Mouse (Mus musculus) forebrain, embryonic 12.5 days (tissue): ENCODE measurements around the gene Rap1gap2. TPM values are rescaled to one million over a fixed set of nuclear protein-coding genes. Genes with fewer than 3 reads are reported as not detected.

Source experiments
- ATAC-seq: fragments of 200-750 bp; cut with Nextera tagmentation; 2 replicates; pipeline ENCODE4 v1.8.0; 2017; ENCODE audit warnings: moderate TSS enrichment; ENCODE audit not compliant: low FRiP score
- H3K27ac ChIP-seq: fragments of 300-500 bp; sonication (generic); 2 replicates; pipeline ENCODE4 v1.5.1; 2016; ENCODE audit warnings: mild to moderate bottlenecking
- H3K27me3 ChIP-seq: fragments of 300-500 bp; sonication (generic); 2 replicates; pipeline ENCODE4 v1.6.1; 2016; ENCODE audit warnings: mild to moderate bottlenecking
- H3K36me3 ChIP-seq: fragments of 300-500 bp; sonication (generic); replicated peaks from 2 replicates; pipeline ENCODE4 v1.6.1; 2016; ENCODE audit warnings: mild to moderate bottlenecking
- H3K4me1 ChIP-seq: fragments of 300-500 bp; sonication (generic); 2 replicates; pipeline ENCODE4 v1.6.1; 2016
- H3K4me2 ChIP-seq: fragments of 300-500 bp; sonication (generic); 2 replicates; pipeline ENCODE4 v1.6.1; 2016; ENCODE audit warnings: mild to moderate bottlenecking, moderate library complexity
- H3K4me3 ChIP-seq: fragments of 300-500 bp; sonication (generic); replicated peaks from 2 replicates; pipeline ENCODE4 v1.5.1; 2016; ENCODE audit warnings: mild to moderate bottlenecking
- H3K9ac ChIP-seq: fragments of 300-500 bp; sonication (generic); 2 replicates; pipeline ENCODE4 v1.6.1; 2016; ENCODE audit warnings: mild to moderate bottlenecking
- H3K9me3 ChIP-seq: fragments of 300-500 bp; sonication (generic); 2 replicates; pipeline ENCODE4 v1.6.1; 2016
- WGBS: fragments of 180-500 bp; shearing (Covaris S2); methylation state at CpG from one replicate; pipeline ENCODE4 v1.1.7; 2016; 5-methylcytosine and 5-hydroxymethylcytosine counted together
- polyA plus RNA-seq: library from polyadenylated mRNA; unstranded; fragments of >200 nt; fragmentation: Nextera tagmentation; extraction: Ambion mirVana; gene quantifications from 2 replicates; pipeline ENCODE4 v1.2.1, GENCODE M21; 2016

Rap1gap2 gene
- polyA plus RNA-seq, 1 experiment from 2014 or later = 4.4 TPM

GRCm38 (mm10) chr11:74506275-74506674, 104.4 kb downstream of the Rap1gap2 start:
- H3K36me3 ChIP-seq = no peaks in the 10 kb centered on the region
- no peak overlapping the region for H3K4me2 ChIP-seq
- peaks cover 9% of the 10 kb centered on the region for H3K4me1 ChIP-seq
- 60% methylated on average over 6 of the region's 6 CpGs for WGBS
- no peaks in the 10 kb centered on the region for H3K9me3 ChIP-seq
- no peak overlapping the region for H3K9ac ChIP-seq
- H3K27me3 ChIP-seq = no peaks in the 10 kb centered on the region
- no peak overlapping the region for H3K4me3 ChIP-seq
- no peak overlapping the region for H3K27ac ChIP-seq
- ATAC-seq = no peak

GRCm38 (mm10) chr11:74502485-74502884, 108.2 kb downstream of the Rap1gap2 start:
- Histone ChIP-seq H3K9me3 (no peaks in the 10 kb centered on the region), H3K36me3 (no peaks in the 10 kb centered on the region), H3K4me2 (no peak overlapping the region), H3K9ac (no peak overlapping the region), H3K4me1 (peaks cover 16% of the 10 kb centered on the region), H3K4me3 (no peak overlapping the region), H3K27ac (no peak overlapping the region), H3K27me3 (no peaks in the 10 kb centered on the region)
- ATAC-seq = no peak
- WGBS = 85% methylated on average over 8 of the region's 8 CpGs

- no peaks in the 10 kb centered on the region for H3K9me3 ChIP-seq
- no peaks in the 10 kb centered on the region for H3K27me3 ChIP-seq
- H3K9ac ChIP-seq = no peak overlapping the region
- H3K36me3 ChIP-seq = no peaks in the 10 kb centered on the region
- no peak overlapping the region for H3K4me2 ChIP-seq
- H3K4me3 ChIP-seq = no peak overlapping the region
- peaks cover 16% of the 10 kb centered on the region for H3K4me1 ChIP-seq
- ATAC-seq = no peak
- no peak overlapping the region for H3K27ac ChIP-seq
These were observed 108.7 kb downstream of the Rap1gap2 start for GRCm38 (mm10) chr11:74501989-74502388.

- no peak overlapping the region for H3K27ac ChIP-seq
- no peaks in the 10 kb centered on the region for H3K36me3 ChIP-seq
- WGBS = 88% methylated on average over 3 of the region's 3 CpGs
- H3K27me3 ChIP-seq = no peaks in the 10 kb centered on the region
- no peak for ATAC-seq
- no peak overlapping the region for H3K9ac ChIP-seq
- H3K4me1 ChIP-seq = peaks cover 16% of the 10 kb centered on the region
- no peaks in the 10 kb centered on the region for H3K9me3 ChIP-seq
- no peak overlapping the region for H3K4me3 ChIP-seq
- no peak overlapping the region for H3K4me2 ChIP-seq
These were observed 109.7 kb downstream of the Rap1gap2 start for GRCm38 (mm10) chr11:74501061-74501460.

- Histone ChIP-seq H3K4me2 (no peak overlapping the region), H3K36me3 (no peaks in the 10 kb centered on the region), H3K9ac (no peak overlapping the region), H3K27me3 (no peaks in the 10 kb centered on the region), H3K4me3 (no peak overlapping the region), H3K4me1 (peaks cover 8% of the 10 kb centered on the region; the same call in 1 of the 2 replicates), H3K27ac (no peak overlapping the region), H3K9me3 (no peaks in the 10 kb centered on the region)
- ATAC-seq = no peak
- WGBS = 70% methylated on average over 8 of the region's 8 CpGs
These were observed 111.1 kb downstream of the Rap1gap2 start for GRCm38 (mm10) chr11:74499521-74500099.

- no peaks in the 10 kb centered on the region for H3K36me3 ChIP-seq
- no peak overlapping the region for H3K27ac ChIP-seq
- no peak overlapping the region for H3K4me3 ChIP-seq
- H3K4me2 ChIP-seq = no peak overlapping the region
- ATAC-seq = no peak
- no peak overlapping the region for H3K9ac ChIP-seq
- no peaks in the 10 kb centered on the region for H3K9me3 ChIP-seq
- WGBS = 85% methylated on average over 3 of the region's 3 CpGs
- H3K4me1 ChIP-seq = peaks cover 8% of the 10 kb centered on the region; the same call in 1 of the 2 replicates
- H3K27me3 ChIP-seq = no peaks in the 10 kb centered on the region
These were observed 111.7 kb downstream of the Rap1gap2 start for GRCm38 (mm10) chr11:74499058-74499457.

GRCm38 (mm10) chr11:74496581-74496980, 114.1 kb downstream of the Rap1gap2 start:
- H3K36me3 ChIP-seq = no peaks in the 10 kb centered on the region
- no peaks in the 10 kb centered on the region for H3K9me3 ChIP-seq
- 96% methylated on average over 3 of the region's 3 CpGs for WGBS
- no peak overlapping the region for H3K4me3 ChIP-seq
- no peaks in the 10 kb centered on the region for H3K27me3 ChIP-seq
- no peak overlapping the region for H3K9ac ChIP-seq
- H3K4me1 ChIP-seq = peaks cover 8% of the 10 kb centered on the region; the same call in 1 of the 2 replicates
- no peak for ATAC-seq
- no peak overlapping the region for H3K4me2 ChIP-seq
- H3K27ac ChIP-seq = no peak overlapping the region

- Histone ChIP-seq H3K4me3 (no peak overlapping the region), H3K9ac (no peak overlapping the region), H3K4me2 (no peak overlapping the region), H3K9me3 (no peaks in the 10 kb centered on the region), H3K27me3 (no peaks in the 10 kb centered on the region), H3K36me3 (no peaks in the 10 kb centered on the region), H3K27ac (no peak overlapping the region), H3K4me1 (peaks cover under 1% of the 10 kb centered on the region; the same call in 1 of the 2 replicates)
- ATAC-seq = no peak
- 78% methylated on average over 8 of the region's 8 CpGs for WGBS
These were observed 116.8 kb downstream of the Rap1gap2 start for GRCm38 (mm10) chr11:74493936-74494335.

GRCm38 (mm10) chr11:74493172-74493862, 117.4 kb downstream of the Rap1gap2 start:
- no peak overlapping the region for H3K4me2 ChIP-seq
- ATAC-seq = no peak
- no peaks in the 10 kb centered on the region for H3K9me3 ChIP-seq
- H3K9ac ChIP-seq = no peak overlapping the region
- H3K27ac ChIP-seq = no peak overlapping the region
- H3K36me3 ChIP-seq = no peaks in the 10 kb centered on the region
- H3K4me1 ChIP-seq = no peaks in the 10 kb centered on the region
- no peak overlapping the region for H3K4me3 ChIP-seq
- 82% methylated on average over 11 of the region's 11 CpGs for WGBS
- H3K27me3 ChIP-seq = no peaks in the 10 kb centered on the region

GRCm38 (mm10) chr11:74491130-74491529, 119.6 kb downstream of the Rap1gap2 start:
- 92% methylated on average over 4 of the region's 4 CpGs for WGBS
- Histone ChIP-seq H3K4me1 (no peaks in the 10 kb centered on the region), H3K36me3 (no peaks in the 10 kb centered on the region), H3K4me2 (no peak overlapping the region), H3K27ac (no peak overlapping the region), H3K9me3 (no peaks in the 10 kb centered on the region), H3K4me3 (no peak overlapping the region), H3K27me3 (no peaks in the 10 kb centered on the region), H3K9ac (no peak overlapping the region)
- no peak for ATAC-seq

- H3K27ac ChIP-seq = no peak overlapping the region
- H3K9ac ChIP-seq = no peak overlapping the region
- no peak for ATAC-seq
These were observed 121.5 kb downstream of the Rap1gap2 start for GRCm38 (mm10) chr11:74489239-74489638.

GRCm38 (mm10) chr11:74487952-74488351, 122.8 kb downstream of the Rap1gap2 start:
- no peak overlapping the region for H3K27ac ChIP-seq
- no peak overlapping the region for H3K9ac ChIP-seq
- no peaks in the 10 kb centered on the region for H3K36me3 ChIP-seq
- 82% methylated on average over 3 of the region's 3 CpGs for WGBS
- H3K9me3 ChIP-seq = no peaks in the 10 kb centered on the region
- H3K27me3 ChIP-seq = no peaks in the 10 kb centered on the region
- no peaks in the 10 kb centered on the region for H3K4me1 ChIP-seq
- H3K4me3 ChIP-seq = no peak overlapping the region
- ATAC-seq = no peak
- H3K4me2 ChIP-seq = no peak overlapping the region

More at GRCm38 (mm10) chr11:74489239-74489638, 121.5 kb downstream of the Rap1gap2 start:
- Histone ChIP-seq H3K36me3 (no peaks in the 10 kb centered on the region), H3K9me3 (no peaks in the 10 kb centered on the region), H3K4me1 (no peaks in the 10 kb centered on the region), H3K4me3 (no peak overlapping the region), H3K4me2 (no peak overlapping the region), H3K27me3 (no peaks in the 10 kb centered on the region)
- 78% methylated on average over 5 of the region's 5 CpGs for WGBS
